Mouse (Mus musculus) gastrocnemius, postnatal 10 days (tissue): ENCODE measurements around the gene Chmp3. TPM values are rescaled to one million over a fixed set of nuclear protein-coding genes. Genes with fewer than 3 reads are reported as not detected.

Source experiments
- DNase-seq: peaks from one replicate; pipeline ENCODE4 v3.0.0; 2021; ENCODE audit warnings: mixed read lengths
- total RNA-seq, 2 experiments: library from RNA; stranded (reverse); gene quantifications; 2 replicates each; pipeline ENCODE4 v1.2.3; 2021

Chmp3 gene
- total RNA-seq, 2 experiments from 2014 or later, result 41.7 to 53.2 TPM

DNA sequence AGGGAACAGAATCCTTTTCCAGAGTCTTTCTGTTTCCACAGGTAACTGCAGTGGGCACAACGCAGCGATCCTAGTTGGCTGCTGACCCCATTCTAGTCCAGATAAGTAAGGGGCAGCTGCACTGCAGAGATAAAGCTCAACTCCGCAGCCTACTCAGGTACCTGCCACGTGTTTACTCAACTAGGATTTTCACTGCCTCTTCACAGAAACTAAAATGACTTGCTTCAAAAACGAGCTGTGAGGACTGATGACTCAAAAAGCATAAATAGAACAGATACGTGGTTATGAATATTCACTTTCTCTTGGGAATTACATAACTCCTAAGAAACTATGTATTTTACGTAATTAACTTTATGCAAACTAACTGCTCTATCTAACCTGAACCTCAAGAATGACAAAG, 66.4 kb downstream of the Chmp3 start:
- DNase-seq, result no peak

DNA sequence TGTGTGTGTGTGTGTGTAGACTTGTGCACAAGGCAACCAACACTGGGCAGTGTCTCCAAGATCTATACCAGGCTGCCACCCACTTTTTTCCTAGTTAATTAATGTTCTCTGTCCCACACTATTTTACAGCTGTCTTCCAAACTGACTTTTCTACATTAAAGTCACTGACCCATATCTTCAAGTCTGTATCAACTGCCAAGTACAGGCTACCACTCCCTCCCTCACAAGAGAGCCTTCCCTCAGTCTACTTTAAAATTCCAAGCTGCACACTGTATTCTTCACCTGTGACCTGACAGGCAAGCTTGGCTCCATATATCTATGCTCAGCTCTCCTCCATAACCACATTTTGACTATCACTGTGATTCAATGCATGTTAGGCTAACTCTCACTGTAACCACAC, 69.6 kb downstream of the Chmp3 start:
- no peak for DNase-seq

DNA sequence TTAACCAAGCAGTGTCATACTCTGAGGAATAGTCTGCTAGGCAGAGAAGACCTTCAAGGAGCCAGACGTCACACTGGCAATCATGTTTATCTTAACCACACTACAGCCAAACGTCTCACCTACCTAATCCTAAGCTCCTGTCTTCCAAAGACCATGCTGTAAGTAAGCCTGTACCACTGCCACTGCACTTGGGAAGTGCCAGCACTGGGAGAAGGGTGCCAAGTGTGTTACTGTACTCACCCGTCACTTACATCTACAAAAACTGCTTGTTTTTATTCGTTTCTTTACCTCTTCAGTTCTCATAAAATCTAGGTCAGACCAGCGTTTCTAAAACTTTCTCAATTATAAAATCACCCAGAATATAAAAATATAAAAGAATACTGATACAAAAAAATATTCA, 73.4 kb downstream of the Chmp3 start:
- DNase-seq, result no peak

DNA sequence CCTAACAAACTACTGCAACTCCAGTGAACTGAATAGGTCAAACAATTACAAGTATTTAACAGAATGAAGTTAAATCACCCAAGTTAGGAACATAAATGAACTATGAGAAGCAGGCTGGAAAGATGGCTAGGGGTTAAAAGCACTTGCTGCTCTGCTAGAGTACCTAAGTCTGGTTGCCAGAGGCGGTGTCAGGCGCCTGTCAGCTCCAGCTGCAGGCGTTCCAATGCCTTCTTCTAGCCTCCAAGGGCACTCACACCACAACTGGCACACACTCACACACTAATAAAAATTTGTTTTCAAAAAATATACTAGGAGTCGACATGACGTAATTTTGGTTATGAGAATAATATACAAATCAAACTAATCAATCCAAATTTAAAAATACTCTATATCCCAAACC, 78.0 kb downstream of the Chmp3 start:
- DNase-seq, result no peak

DNA sequence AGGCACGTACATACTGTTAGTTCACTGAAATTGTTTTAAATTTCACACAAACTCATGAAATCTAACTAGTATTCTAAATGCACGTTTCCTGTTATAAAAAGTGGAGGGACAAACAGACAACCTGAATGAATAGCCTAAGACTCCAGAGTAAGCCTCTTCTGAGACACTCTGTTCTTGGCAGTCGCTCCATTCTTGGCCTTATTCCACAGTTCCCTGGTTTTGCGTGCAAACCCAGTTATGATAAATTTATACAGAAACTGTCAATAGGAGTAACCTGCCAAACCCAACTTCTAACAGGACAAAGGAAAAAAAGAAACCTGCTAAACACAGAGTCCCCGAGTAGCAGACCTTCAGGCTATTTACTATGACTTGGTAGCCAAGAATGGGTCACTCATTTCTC, 78.4 kb downstream of the Chmp3 start:
- peak; percentile 10 for DNase-seq

DNA sequence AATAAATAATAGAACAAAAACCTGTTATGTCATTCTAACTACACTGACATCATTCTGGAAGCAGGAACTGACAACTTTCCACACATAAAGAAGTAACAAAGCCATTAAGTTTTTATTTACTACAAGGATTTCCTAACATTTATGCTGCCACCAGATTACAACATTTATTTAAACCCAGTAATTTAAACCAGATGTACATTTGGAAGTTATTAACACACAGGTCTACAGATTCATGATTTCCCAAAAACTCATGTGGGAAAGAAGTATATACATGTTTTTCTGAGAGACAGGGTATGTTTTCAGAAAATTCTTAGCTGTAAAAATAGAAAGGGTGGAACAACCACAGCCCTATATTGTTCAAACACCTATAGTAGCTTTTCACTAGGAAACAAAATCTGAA, 81.1 kb downstream of the Chmp3 start:
- DNase-seq, result no peak

DNA sequence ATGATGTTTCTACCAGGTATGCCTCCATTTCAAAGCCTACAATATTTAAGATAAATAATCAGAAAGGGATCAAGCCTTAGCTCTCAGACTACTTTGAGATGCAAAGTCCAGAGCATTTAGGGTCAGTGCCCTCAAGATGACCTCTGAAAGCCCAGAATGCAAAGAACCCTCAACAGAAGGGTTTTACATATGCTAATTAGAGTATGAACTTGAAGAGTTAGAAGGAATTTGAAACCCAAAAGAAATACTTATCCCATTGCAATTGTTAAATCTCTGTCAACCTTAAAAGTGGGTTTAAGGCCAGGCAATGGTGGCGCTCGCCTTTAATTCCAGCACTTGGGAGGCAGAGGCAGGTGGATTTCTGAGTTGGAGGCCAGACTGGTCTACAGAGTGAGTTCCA, 82.4 kb downstream of the Chmp3 start:
- DNase-seq, result no peak

DNA sequence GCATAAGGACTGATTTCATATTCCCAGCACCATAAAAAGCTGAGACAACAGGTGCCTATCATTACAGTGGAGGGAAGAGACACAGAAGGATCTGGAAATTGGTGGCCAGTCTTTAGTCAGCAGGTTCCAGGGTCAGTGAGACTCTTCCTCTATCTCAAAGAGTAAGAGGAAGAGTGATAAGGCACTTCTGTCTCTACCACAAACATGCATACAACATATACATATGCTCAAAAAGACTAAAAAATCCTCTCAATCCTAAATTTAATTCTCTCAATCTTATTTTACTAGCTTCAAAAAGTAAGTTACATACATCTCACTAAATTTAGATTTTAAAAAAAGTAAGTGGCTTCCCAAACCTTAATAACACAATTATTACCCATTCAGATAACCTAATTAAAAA, 83.7 kb downstream of the Chmp3 start:
- DNase-seq, result no peak

DNA sequence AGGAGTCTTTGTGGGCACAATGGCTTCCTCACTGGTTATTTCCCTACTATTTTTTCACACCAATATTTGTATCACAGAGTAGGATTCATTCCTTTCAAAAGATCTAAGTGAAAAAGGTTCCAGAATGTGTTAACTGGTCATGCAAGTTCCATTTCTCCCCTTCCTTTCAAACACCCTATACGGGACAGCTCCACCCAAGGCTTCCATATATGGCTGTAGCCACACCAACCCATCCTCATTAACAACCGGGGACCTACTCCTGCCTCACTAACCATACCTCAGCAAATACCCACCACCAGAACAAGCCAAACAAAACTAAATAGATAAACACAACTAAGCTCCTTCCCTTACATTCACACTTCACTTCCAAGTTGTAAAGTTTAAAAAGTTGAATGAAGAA, 87.6 kb downstream of the Chmp3 start:
- DNase-seq, result no peak

DNA sequence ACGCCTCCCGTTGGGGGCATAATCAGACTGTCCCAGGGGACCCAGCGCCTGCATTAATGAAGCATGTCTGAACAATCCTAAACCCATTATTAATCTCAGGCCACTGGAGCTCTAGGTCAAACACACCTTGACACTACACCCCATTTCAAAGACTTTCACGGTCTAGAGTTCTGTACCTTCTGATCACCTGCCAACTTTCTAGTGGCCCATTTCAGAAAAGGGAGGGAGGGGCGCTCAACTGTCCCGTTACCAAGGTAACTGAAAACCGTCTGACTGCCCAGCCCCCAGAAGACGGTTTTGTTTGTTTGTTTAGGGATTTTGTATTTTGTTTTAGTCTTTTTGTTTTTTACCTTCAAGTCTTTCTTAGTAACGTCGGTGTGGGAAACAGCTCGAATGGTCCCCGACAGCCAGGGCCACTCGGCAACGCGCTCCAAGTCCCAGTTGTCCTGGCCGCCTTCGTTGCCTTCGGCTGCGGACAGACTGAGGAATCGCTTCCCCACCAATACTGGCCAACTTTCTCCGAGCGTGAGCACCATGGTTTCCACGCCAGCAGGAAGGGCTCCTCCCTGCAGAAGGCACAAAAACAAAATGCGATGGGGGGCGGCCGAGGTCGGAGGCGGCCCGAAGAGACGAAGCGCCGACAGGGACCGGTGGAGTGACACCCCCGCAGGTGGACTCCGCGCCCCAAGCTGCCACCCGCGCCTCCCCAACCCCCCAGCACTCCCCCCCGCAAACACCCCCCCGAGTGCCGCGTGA, 88.3 kb downstream of the Chmp3 start:
- peak; percentile 51 for DNase-seq

Other genes with a start within 250 kb of the Chmp3 start
- 100 to 1,000 TPM; 196 to 220 TPM for gene Smyd1, start 221.6 kb upstream of the Chmp3 start, total RNA-seq
- gene Cd8b1, start 221.0 kb upstream of the Chmp3 start, total RNA-seq, result under 1 TPM in 1 of 2 experiments, not detected in 1; 0.18 TPM
- under 1 TPM; 0.14 to 0.20 TPM for gene Cd8a, start 170.4 kb upstream of the Chmp3 start, total RNA-seq
- 10 to 100 TPM; 58.0 to 61.9 TPM for gene Rmnd5a, start 103.2 kb upstream of the Chmp3 start, total RNA-seq
- gene Rnf103, start 49.9 kb upstream of the Chmp3 start, total RNA-seq, result 10 to 100 TPM; 20.5 to 22.9 TPM
- 10 to 100 TPM; 20.5 to 23.9 TPM for gene Kdm3a, start 89.2 kb downstream of the Chmp3 start, total RNA-seq
- 100 to 1,000 TPM; 104 to 111 TPM for gene Reep1, start 163.8 kb downstream of the Chmp3 start, total RNA-seq